Mouse (Mus musculus): ENCODE data around the gene Cfap52.

DNA sequence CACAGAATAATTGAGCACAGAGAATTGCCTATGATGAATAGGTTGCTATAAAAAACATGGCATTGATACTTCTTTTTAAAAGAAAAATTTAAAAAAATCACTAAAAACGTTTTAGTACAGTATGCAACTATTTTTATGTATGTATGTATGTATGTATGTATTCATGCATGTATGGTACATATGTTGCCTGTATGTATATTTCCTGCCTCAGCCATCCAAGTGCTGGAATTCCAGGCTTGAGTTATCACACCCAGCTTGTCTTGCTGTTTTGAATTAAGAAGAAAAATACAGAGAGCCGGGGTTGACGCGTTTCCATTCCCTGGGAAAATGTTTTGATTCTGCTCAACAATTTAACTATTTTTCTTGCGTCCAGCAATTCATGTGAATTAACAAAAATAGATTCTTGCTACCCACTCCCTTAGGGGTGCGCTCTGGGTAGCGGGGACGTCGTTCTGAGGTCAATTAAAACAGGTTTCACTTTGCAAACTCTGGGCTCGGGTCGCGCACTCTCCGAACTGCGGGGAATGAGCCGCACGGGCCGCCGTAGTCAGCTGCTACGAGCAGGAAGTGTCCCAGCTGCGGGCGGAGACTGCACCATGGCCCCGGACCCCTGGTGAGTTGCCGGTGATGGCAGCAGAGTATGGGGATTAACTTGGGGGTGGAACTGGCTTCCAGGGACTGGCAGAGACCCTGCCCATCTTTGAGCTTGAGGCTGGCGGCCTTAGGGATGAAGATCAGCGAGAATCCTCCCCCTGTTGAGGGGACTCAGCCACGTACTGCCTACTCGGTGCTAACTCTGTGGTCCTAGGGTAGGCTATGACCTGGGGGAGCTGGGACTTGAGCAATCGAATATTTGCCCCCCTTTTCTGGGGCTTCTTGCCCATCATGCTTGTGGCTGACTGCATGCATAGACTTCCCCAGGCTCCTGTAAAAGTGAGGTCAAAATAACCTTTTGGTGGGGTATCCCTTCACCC lies 741 bp upstream of the Cfap52 start, which contains the start of gene Stx8:
- TF ChIP-seq CTCF (IDR thresholded peaks at IDR 0.05; ENCODE audit: borderline replicate concordance, insufficient read depth, low read depth, low read length) (no peak), POLR2A (IDR thresholded peaks at IDR 0.05; ENCODE audit: borderline replicate concordance, insufficient read depth, low read length) (peak; percentile 65; the same call in 1 of the 2 replicates)

Data from cerebellum, adult 2 months (tissue).